Mouse (Mus musculus) megakaryocyte-erythroid progenitor cell, adult 5 weeks (primary cell): ENCODE results near the gene Itga2. TPM values are rescaled to one million over a fixed set of nuclear protein-coding genes. Genes with fewer than 3 reads are reported as not detected.

ENCODE experiments used
- polyA plus RNA-seq: library from polyadenylated mRNA; stranded (reverse); fragments of >175 nt; gene quantifications from 2 replicates; pipeline ENCODE4 v1.2.3, GENCODE M21; 2012

The Itga2 gene
- 0.13 TPM in 2 replicates for polyA plus RNA-seq

GRCm38 (mm10) chr13:114931775-114932294 lies at the start of gene Itga2:
TSS of gene Itga2 (minus strand) at chr13:114932100.

GRCm38 (mm10) chr13:114817751-114818360 lies 114.0 kb downstream of the Itga2 start, which contains the start of gene Mocs2:
TSS of gene Mocs2 (plus strand) at chr13:114818236.

Other genes with a start within 250 kb of the Itga2 start
- gene Mocs2, start 113.9 kb downstream of the Itga2 start, polyA plus RNA-seq, result 2.1 TPM in 2 replicates
- gene Pelo, start 158.1 kb upstream of the Itga2 start, polyA plus RNA-seq, result 24.5 and 30.5 TPM in 2 replicates
- 5.3 and 9.9 TPM in 2 replicates for gene Gm49395, start 169.8 kb upstream of the Itga2 start, polyA plus RNA-seq
- gene Itga1, start 169.9 kb upstream of the Itga2 start, polyA plus RNA-seq, result 0.15 and 0.95 TPM in 2 replicates